Mouse (Mus musculus) liver, embryonic 12.5 days (tissue): ENCODE measurements around the gene Slc16a6. TPM values are rescaled to one million over a fixed set of nuclear protein-coding genes. Genes with fewer than 3 reads are reported as not detected.

Source experiments
- ATAC-seq: fragments of 200-750 bp; cut with Nextera tagmentation; 2 replicates; pipeline ENCODE4 v1.8.0; 2017; ENCODE audit warnings: moderate number of reproducible peaks, mild to moderate bottlenecking, moderate library complexity
- H3K27ac ChIP-seq: fragments of 300-500 bp; sonication (generic); 2 replicates; pipeline ENCODE4 v1.5.1; 2016; ENCODE audit warnings: mild to moderate bottlenecking
- H3K27me3 ChIP-seq: fragments of 300-500 bp; sonication (generic); replicated peaks from 2 replicates; pipeline ENCODE4 v1.6.1; 2016; ENCODE audit warnings: mild to moderate bottlenecking, moderate library complexity
- H3K36me3 ChIP-seq: fragments of 300-500 bp; sonication (generic); 2 replicates; pipeline ENCODE4 v1.6.1; 2016; ENCODE audit warnings: mild to moderate bottlenecking, moderate library complexity
- H3K4me1 ChIP-seq: fragments of 300-500 bp; sonication (generic); 2 replicates; pipeline ENCODE4 v1.6.1; 2016
- H3K4me2 ChIP-seq: fragments of 300-500 bp; sonication (generic); 2 replicates; pipeline ENCODE4 v1.6.1; 2016; ENCODE audit warnings: mild to moderate bottlenecking, moderate library complexity
- H3K4me3 ChIP-seq: fragments of 300-500 bp; sonication (generic); 2 replicates; pipeline ENCODE4 v1.5.1; 2016; ENCODE audit warnings: mild to moderate bottlenecking, moderate library complexity
- H3K9ac ChIP-seq: fragments of 300-500 bp; sonication (generic); 2 replicates; pipeline ENCODE4 v1.6.1; 2016; ENCODE audit warnings: mild to moderate bottlenecking, moderate library complexity
- H3K9me3 ChIP-seq: fragments of 300-500 bp; sonication (generic); replicated peaks from 2 replicates; pipeline ENCODE4 v1.6.1; 2016; ENCODE audit warnings: mild to moderate bottlenecking, moderate library complexity
- WGBS: fragments of 180-500 bp; shearing (Covaris S2); methylation state at CpG from one replicate; pipeline ENCODE4 v1.1.7; 2016; ENCODE audit not compliant: insufficient replicate concordance; 5-methylcytosine and 5-hydroxymethylcytosine counted together
- polyA plus RNA-seq: library from polyadenylated mRNA; unstranded; fragments of >200 nt; fragmentation: Nextera tagmentation; extraction: Ambion mirVana; gene quantifications from 2 replicates; pipeline ENCODE4 v1.2.1, GENCODE M21; 2016

Slc16a6 gene
- polyA plus RNA-seq, 1 experiment from 2014 or later = 51.5 TPM

DNA sequence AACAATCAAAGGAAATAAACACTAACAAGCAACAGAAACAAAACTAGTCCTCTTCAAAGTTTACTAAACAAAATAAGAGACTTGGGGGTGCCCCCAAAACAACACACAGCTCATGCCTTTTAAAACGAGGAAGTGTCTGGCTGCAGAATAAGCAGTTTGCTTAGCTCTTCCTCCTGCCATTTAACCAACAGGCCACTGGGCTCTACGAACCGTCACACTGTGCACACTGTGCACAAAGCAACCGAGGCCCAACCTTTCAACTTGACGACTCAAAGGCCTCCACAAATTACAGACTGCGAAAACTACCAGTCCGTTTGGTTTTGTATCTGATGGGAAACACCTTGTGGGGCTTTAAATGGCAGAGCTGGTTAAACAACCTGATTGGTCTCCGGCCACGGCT lies 3.2 kb downstream of the Slc16a6 start:
- Histone ChIP-seq H3K36me3 (peaks cover 43% of the 10 kb centered on the region), H3K4me3 (peak overlapping the region; percentile 77)

GRCm38 (mm10) chr11:109468133-109468532 lies 5.3 kb downstream of the Slc16a6 start:
- H3K4me2 ChIP-seq = peak overlapping the region; percentile 96
- peaks cover 74% of the 10 kb centered on the region for H3K4me1 ChIP-seq
- H3K27ac ChIP-seq = peak overlapping the region; percentile 99

More for the DNA sequence above, 3.2 kb downstream of the Slc16a6 start:
- no peak for ATAC-seq
- Histone ChIP-seq H3K27me3 (no peaks in the 10 kb centered on the region), H3K4me2 (peak overlapping the region; percentile 96), H3K9ac (peak overlapping the region; percentile 99), H3K27ac (peak overlapping the region; percentile 99), H3K9me3 (no peaks in the 10 kb centered on the region), H3K4me1 (peaks cover 71% of the 10 kb centered on the region)
- WGBS = 21% methylated on average over 9 of the region's 9 CpGs

GRCm38 (mm10) chr11:109466987-109467386 lies 6.4 kb downstream of the Slc16a6 start:
- Histone ChIP-seq H3K9ac (0 out of 2 replicates have a peak overlapping the region, but pooled peaks have one; percentile 2), H3K9me3 (no peaks in the 10 kb centered on the region), H3K36me3 (peaks cover 74% of the 10 kb centered on the region), H3K27ac (peak overlapping the region; percentile 99), H3K4me1 (peaks cover 80% of the 10 kb centered on the region), H3K4me3 (no peak overlapping the region), H3K4me2 (peak overlapping the region; percentile 4; the same call in 1 of the 2 replicates), H3K27me3 (no peaks in the 10 kb centered on the region)
- WGBS = 75% methylated on average over 8 of the region's 8 CpGs
- no peak for ATAC-seq

More at GRCm38 (mm10) chr11:109468133-109468532, 5.3 kb downstream of the Slc16a6 start:
- Histone ChIP-seq H3K4me3 (no peak overlapping the region), H3K27me3 (no peaks in the 10 kb centered on the region), H3K36me3 (peaks cover 63% of the 10 kb centered on the region), H3K9me3 (no peaks in the 10 kb centered on the region), H3K9ac (no peak overlapping the region; the same call in 1 of the 2 replicates)
- WGBS = 70% methylated on average over 5 of the region's 5 CpGs
- ATAC-seq = no peak

DNA sequence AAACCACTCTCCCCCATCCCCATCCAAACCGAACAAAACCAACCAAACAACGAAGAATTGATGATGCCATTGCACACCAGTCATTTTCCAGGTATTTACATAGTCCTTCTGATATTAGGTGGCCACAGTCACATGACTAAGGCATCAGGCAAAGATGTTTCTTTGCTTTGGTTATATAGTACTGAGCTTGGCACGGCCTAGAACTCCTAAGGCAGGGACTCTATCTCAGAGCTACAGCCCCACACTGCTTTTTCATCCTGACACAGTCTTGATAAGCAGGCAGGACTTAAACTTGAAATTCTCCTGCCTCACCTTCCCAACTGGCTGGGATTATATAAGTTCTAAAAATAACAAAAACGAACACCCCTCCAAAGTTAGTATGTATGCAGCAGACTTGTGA lies 8.3 kb downstream of the Slc16a6 start:
- Histone ChIP-seq H3K4me3 (no peak overlapping the region), H3K4me1 (peaks cover 72% of the 10 kb centered on the region), H3K4me2 (peak overlapping the region; percentile 49), H3K36me3 (peaks cover 94% of the 10 kb centered on the region), H3K9me3 (no peaks in the 10 kb centered on the region), H3K27me3 (no peaks in the 10 kb centered on the region), H3K9ac (peak overlapping the region; percentile 40; the same call in 1 of the 2 replicates), H3K27ac (peak overlapping the region; percentile 88)
- 54% methylated on average over 4 of the region's 4 CpGs for WGBS
- peak; percentile 93 for ATAC-seq

GRCm38 (mm10) chr11:109460586-109460985 lies 12.8 kb downstream of the Slc16a6 start:
- no peaks in the 10 kb centered on the region for H3K27me3 ChIP-seq
- no peak for ATAC-seq
- peaks cover 98% of the 10 kb centered on the region for H3K36me3 ChIP-seq
- no peak overlapping the region for H3K9ac ChIP-seq
- WGBS = 59% methylated on average over 5 of the region's 5 CpGs
- peaks cover 35% of the 10 kb centered on the region for H3K4me1 ChIP-seq
- no peak overlapping the region for H3K27ac ChIP-seq
- H3K9me3 ChIP-seq = no peaks in the 10 kb centered on the region
- no peak overlapping the region for H3K4me2 ChIP-seq
- no peak overlapping the region for H3K4me3 ChIP-seq

DNA sequence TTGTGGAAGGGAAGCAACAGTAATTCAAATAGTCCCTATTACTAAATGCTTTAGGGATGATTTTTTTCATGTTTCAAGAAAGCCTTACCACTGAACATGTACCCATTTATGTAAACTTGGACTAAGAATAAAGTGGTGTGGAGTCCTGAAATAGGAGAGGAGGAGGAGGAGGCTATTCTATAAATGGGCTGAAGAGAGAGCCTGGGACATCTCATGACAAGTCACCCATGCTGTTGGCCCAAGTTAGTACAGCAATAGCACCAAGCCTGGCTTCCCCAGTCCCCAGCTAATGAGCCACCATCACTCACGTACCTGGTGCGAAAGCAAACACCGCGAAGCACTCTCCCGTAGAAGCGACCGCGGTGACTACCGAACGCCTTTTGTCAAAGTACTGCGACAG lies 15.2 kb downstream of the Slc16a6 start:
- Histone ChIP-seq H3K4me2 (no peak overlapping the region), H3K4me1 (peaks cover 16% of the 10 kb centered on the region; the same call in 1 of the 2 replicates), H3K4me3 (no peak overlapping the region), H3K36me3 (peaks cover 100% of the 10 kb centered on the region), H3K27ac (no peak overlapping the region), H3K9ac (no peak overlapping the region), H3K9me3 (no peaks in the 10 kb centered on the region), H3K27me3 (no peaks in the 10 kb centered on the region)
- ATAC-seq = no peak
- WGBS = 90% methylated on average over 11 of the region's 11 CpGs

DNA sequence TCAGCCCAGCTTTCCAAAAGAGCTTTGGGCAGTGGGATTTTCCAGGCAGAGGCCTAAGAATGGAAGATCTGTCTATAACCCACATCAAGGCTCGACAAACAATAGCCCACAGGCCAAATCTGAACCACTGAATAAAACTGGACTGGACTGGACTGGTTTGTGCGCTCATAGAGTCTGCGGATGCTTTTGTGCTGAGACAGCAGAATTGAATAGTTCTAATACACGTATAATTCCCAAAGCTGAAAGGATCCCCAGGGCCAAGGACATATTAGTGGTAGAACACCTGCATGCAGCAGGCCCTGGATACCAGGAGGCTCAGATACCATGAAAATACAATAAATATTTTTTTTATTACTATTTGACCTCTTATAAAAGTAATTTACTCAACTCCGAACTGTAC lies 17.1 kb downstream of the Slc16a6 start:
- 91% methylated on average over 5 of the region's 5 CpGs for WGBS
- no peak overlapping the region for H3K4me2 ChIP-seq
- no peak overlapping the region for H3K9ac ChIP-seq
- H3K4me1 ChIP-seq = peaks cover 19% of the 10 kb centered on the region
- no peak overlapping the region for H3K4me3 ChIP-seq
- no peaks in the 10 kb centered on the region for H3K27me3 ChIP-seq
- H3K27ac ChIP-seq = no peak overlapping the region
- peaks cover 100% of the 10 kb centered on the region for H3K36me3 ChIP-seq
- H3K9me3 ChIP-seq = no peaks in the 10 kb centered on the region
- no peak for ATAC-seq

- H3K4me1 ChIP-seq = peaks cover 13% of the 10 kb centered on the region
- no peaks in the 10 kb centered on the region for H3K27me3 ChIP-seq
- H3K27ac ChIP-seq = no peak overlapping the region
- peak; percentile 60 for ATAC-seq
- no peaks in the 10 kb centered on the region for H3K9me3 ChIP-seq
- H3K9ac ChIP-seq = no peak overlapping the region
- no peak overlapping the region for H3K4me3 ChIP-seq
- no peak overlapping the region for H3K4me2 ChIP-seq
- H3K36me3 ChIP-seq = peaks cover 79% of the 10 kb centered on the region
- WGBS = 65% methylated on average over 11 of the region's 11 CpGs
Measured at GRCm38 (mm10) chr11:109451169-109451568, 22.2 kb downstream of the Slc16a6 start.

- Histone ChIP-seq H3K4me3 (no peak overlapping the region), H3K9me3 (no peaks in the 10 kb centered on the region), H3K4me1 (peaks cover 35% of the 10 kb centered on the region), H3K27ac (0 out of 2 replicates have a peak overlapping the region, but pooled peaks have one; percentile 22), H3K9ac (peak overlapping the region; percentile 22; the same call in 1 of the 2 replicates), H3K27me3 (no peaks in the 10 kb centered on the region), H3K4me2 (no peak overlapping the region), H3K36me3 (peaks cover 23% of the 10 kb centered on the region)
- peak; percentile 76 for ATAC-seq
- WGBS = 50% methylated on average over 13 of the region's 13 CpGs
Measured at GRCm38 (mm10) chr11:109445438-109446035, 27.9 kb downstream of the Slc16a6 start.

DNA sequence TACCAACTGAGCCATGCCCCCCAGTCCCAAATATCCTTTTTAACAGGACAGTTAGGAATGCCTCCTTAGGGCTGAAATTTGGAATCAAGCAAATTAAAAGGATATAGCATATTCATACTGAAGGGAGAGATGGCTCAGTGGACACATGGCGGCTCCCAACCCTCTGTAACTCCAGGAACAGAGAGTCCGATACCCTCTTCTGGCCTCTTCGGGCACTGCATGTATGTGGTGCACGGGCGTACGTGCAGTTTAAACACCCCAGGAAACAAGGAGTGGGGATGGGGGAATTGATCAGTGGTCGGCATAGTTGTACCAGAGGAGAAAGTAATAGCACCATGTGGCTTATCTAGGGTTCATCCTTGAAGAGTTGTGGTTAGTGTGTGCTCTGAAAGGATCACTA lies 28.8 kb downstream of the Slc16a6 start:
- no peak overlapping the region for H3K4me2 ChIP-seq
- H3K27ac ChIP-seq = 0 out of 2 replicates have a peak overlapping the region, but pooled peaks have one; percentile 51
- 0 out of 2 replicates have a peak overlapping the region, but pooled peaks have one; percentile 22 for H3K9ac ChIP-seq
- no peak overlapping the region for H3K4me3 ChIP-seq
- 48% methylated on average over 7 of the region's 7 CpGs for WGBS
- peaks cover 45% of the 10 kb centered on the region for H3K4me1 ChIP-seq
- ATAC-seq = peak; percentile 33; the same call in 1 of the 2 replicates
- H3K9me3 ChIP-seq = no peaks in the 10 kb centered on the region
- H3K27me3 ChIP-seq = no peaks in the 10 kb centered on the region
- H3K36me3 ChIP-seq = peaks cover 14% of the 10 kb centered on the region

DNA sequence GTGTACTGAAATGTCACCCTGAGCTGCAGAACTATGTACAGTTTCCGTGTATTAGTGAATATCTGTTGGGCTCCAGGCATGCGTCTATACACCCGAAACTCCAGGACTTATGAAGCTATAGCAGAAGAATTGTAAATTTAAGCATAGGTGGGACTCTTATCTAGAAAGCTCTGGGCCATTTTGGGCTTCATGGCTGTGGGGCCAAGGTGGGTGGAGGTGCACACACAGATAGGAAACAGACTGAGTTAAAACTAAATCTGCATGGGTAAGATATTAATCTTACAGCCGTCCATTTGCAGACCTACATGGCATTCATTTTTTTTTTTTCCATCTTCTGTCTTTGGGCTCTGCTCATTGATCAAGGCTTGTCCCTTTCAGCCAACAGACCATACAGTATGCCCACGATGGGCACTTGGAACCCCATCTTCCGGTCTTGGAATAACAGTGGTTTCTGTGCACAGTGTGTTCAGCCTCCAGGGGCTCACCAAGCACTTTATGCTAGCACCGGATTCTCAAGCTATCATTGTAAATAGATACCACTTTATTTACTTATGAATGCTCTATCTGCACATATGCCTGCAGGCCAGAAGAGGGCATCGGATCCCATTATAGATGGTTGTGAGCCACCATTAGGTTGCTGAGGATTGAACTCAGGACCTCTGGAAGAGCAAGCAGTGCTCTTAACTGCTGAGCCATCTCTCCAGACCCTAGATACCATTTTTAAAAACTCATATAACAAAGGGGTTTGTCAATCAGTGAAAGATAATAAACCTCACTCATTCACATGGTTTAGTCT lies 29.7 kb downstream of the Slc16a6 start:
- Histone ChIP-seq H3K27ac (0 out of 2 replicates have a peak overlapping the region, but pooled peaks have one; percentile 2), H3K4me3 (no peak overlapping the region), H3K27me3 (no peaks in the 10 kb centered on the region), H3K4me2 (0 out of 2 replicates have a peak overlapping the region, but pooled peaks have one; percentile 6), H3K36me3 (peaks cover 4% of the 10 kb centered on the region), H3K4me1 (peaks cover 48% of the 10 kb centered on the region), H3K9ac (no peak overlapping the region), H3K9me3 (no peaks in the 10 kb centered on the region)
- ATAC-seq = peak; percentile 45; the same call in 1 of the 2 replicates
- WGBS = 72% methylated on average over 8 of the region's 8 CpGs
